Mouse (Mus musculus) thymus, postnatal 0 days (tissue): ENCODE measurements around the gene St6gal2. TPM values are rescaled to one million over a fixed set of nuclear protein-coding genes. Genes with fewer than 3 reads are reported as not detected.

Source experiments
- DNase-seq: peaks from one replicate; pipeline ENCODE4 v3.0.0-alpha.2; 2015; ENCODE audit warnings: low spot score
- polyA plus RNA-seq: library from polyadenylated mRNA; unstranded; fragments of >200 nt; fragmentation: Nextera tagmentation; extraction: Ambion mirVana; gene quantifications from 2 replicates; pipeline ENCODE4 v1.2.1, GENCODE M21; 2015

St6gal2 gene
- 0.14 and 0.27 TPM in 2 replicates for polyA plus RNA-seq

- DNase-seq: no peak
These were observed at the start of gene St6gal2 for GRCm38 (mm10) chr17:55445250-55446184. St6gal2 (plus strand) TSS chr17:55445382.

- no peak for DNase-seq
These were observed 39.1 kb upstream of the St6gal2 start for GRCm38 (mm10) chr17:55406043-55406442.

- no peak for DNase-seq
These were observed 28.7 kb upstream of the St6gal2 start for GRCm38 (mm10) chr17:55416519-55416918.

- DNase-seq: no peak
These were observed 974 bp downstream of the St6gal2 start for GRCm38 (mm10) chr17:55446185-55446527.

- no peak for DNase-seq
These were observed 1.5 kb downstream of the St6gal2 start for GRCm38 (mm10) chr17:55446698-55447097.

- no peak for DNase-seq
These were observed 5.8 kb downstream of the St6gal2 start for GRCm38 (mm10) chr17:55450943-55451342.

GRCm38 (mm10) chr17:55454487-55454886 lies 9.3 kb downstream of the St6gal2 start:
- no peak for DNase-seq

- no peak for DNase-seq
These were observed 15.0 kb downstream of the St6gal2 start for GRCm38 (mm10) chr17:55460187-55460586.

- DNase-seq: no peak
These were observed 22.4 kb downstream of the St6gal2 start for GRCm38 (mm10) chr17:55467579-55467978.

GRCm38 (mm10) chr17:55468963-55469362 lies 23.8 kb downstream of the St6gal2 start:
- no peak for DNase-seq

GRCm38 (mm10) chr17:55475974-55476373 lies 30.8 kb downstream of the St6gal2 start:
- DNase-seq: no peak

GRCm38 (mm10) chr17:55477361-55477760 lies 32.2 kb downstream of the St6gal2 start:
- DNase-seq: no peak

GRCm38 (mm10) chr17:55479367-55479766 lies 34.2 kb downstream of the St6gal2 start:
- DNase-seq: no peak

GRCm38 (mm10) chr17:55484108-55484870 lies 39.1 kb downstream of the St6gal2 start:
- DNase-seq: no peak

GRCm38 (mm10) chr17:55531872-55532271 lies 86.7 kb downstream of the St6gal2 start:
- no peak for DNase-seq

- DNase-seq: no peak
These were observed 103.3 kb downstream of the St6gal2 start for GRCm38 (mm10) chr17:55548476-55548875.

- DNase-seq: no peak
These were observed 116.6 kb downstream of the St6gal2 start for GRCm38 (mm10) chr17:55561774-55562173.

Other genes starting within 250 kb of the St6gal2 start
- not detected in 2 replicates for gene Vmn2r118, start 179.8 kb downstream of the St6gal2 start, polyA plus RNA-seq